Mouse (Mus musculus) MEL (cell line): ENCODE measurements around the gene Alox8. TPM values are rescaled to one million over a fixed set of nuclear protein-coding genes. Genes with fewer than 3 reads are reported as not detected.

Experiments used
- DNase-seq: peaks from one replicate; pipeline ENCODE4 v3.0.0; 2011; ENCODE audit warnings: low read depth, low spot score
- H3K27ac ChIP-seq: 2 replicates; pipeline ENCODE4 v1.5.1; 2012; ENCODE audit warnings: low read depth, mild to moderate bottlenecking, control low read depth, low read length, moderate library complexity; ENCODE audit not compliant: control insufficient read depth
- H3K27me3 ChIP-seq, 2 experiments: fragments of 150-350 bp in 1 of 2; sonication (generic) in 1 of 2; 2 replicates each; pipeline ENCODE4 v1.6.1; 2012; ENCODE audit warnings: low read length in 2 of 2, mild to moderate bottlenecking in 2 of 2, improper control_type of control experiment in 1 of 2, moderate library complexity in 1 of 2; ENCODE audit not compliant: insufficient read depth in 2 of 2, control insufficient read depth in 1 of 2
- H3K36me3 ChIP-seq, 2 experiments: 2 replicates each; pipeline ENCODE4 v1.6.1; 2012 to 2014; ENCODE audit warnings: low read length in 2 of 2, improper control_type of control experiment in 1 of 2, inconsistent platforms in 1 of 2, mild to moderate bottlenecking in 1 of 2; ENCODE audit not compliant: insufficient read depth in 2 of 2, control insufficient read depth in 1 of 2
- H3K4me1 ChIP-seq, 2 experiments: fragments of 150-350 bp in 1 of 2; sonication (generic) in 1 of 2; 2 replicates each; pipeline ENCODE4 v1.6.1; 2012; ENCODE audit warnings: low read length in 2 of 2, improper control_type of control experiment in 1 of 2, mild to moderate bottlenecking in 1 of 2; ENCODE audit not compliant: insufficient read depth in 2 of 2, control insufficient read depth in 1 of 2
- H3K4me3 ChIP-seq, 2 experiments: fragments of 150-350 bp in 1 of 2; sonication (generic) in 1 of 2; 2 replicates each; pipeline ENCODE4 v1.5.1; 2012; ENCODE audit warnings: low read depth in 2 of 2, low read length in 2 of 2, mild to moderate bottlenecking in 2 of 2, moderate library complexity in 2 of 2, control low read depth in 1 of 2, improper control_type of control experiment in 1 of 2; ENCODE audit not compliant: control insufficient read depth in 1 of 2, insufficient read depth in 1 of 2
- H3K79me2 ChIP-seq: 2 replicates; pipeline ENCODE4 v1.6.1; 2012; ENCODE audit warnings: mild to moderate bottlenecking, low read length, moderate library complexity; ENCODE audit not compliant: control insufficient read depth, poor library complexity, insufficient read depth
- H3K9ac ChIP-seq: 2 replicates; pipeline ENCODE4 v1.6.1; 2012; ENCODE audit warnings: low read depth, mild to moderate bottlenecking, control low read depth, low read length, moderate library complexity; ENCODE audit not compliant: control insufficient read depth, poor library complexity, severe bottlenecking
- H3K9me3 ChIP-seq: fragments of 150-350 bp; sonication (generic); replicated peaks from 2 replicates; pipeline ENCODE4 v1.6.1; 2012; ENCODE audit warnings: mild to moderate bottlenecking, low read length, improper control_type of control experiment, moderate library complexity; ENCODE audit not compliant: insufficient read depth
- CHD2 ChIP-seq: IDR thresholded peaks from 2 replicates; pipeline ENCODE4 v1.6.1; 2011; ENCODE audit warnings: low read length, improper control_type of control experiment
- CTCF ChIP-seq, 3 experiments: IDR thresholded peaks in 2 of 3; conservative IDR thresholded peaks in 1 of 3; 2 replicates each; pipeline ENCODE4 v1.5.1; 2011 to 2012; ENCODE audit warnings: low read length in 3 of 3, low read depth in 2 of 3, mild to moderate bottlenecking in 2 of 3, improper control_type of control experiment in 1 of 3, inconsistent platforms in 1 of 3, mixed read lengths in 1 of 3, moderate library complexity in 1 of 3; ENCODE audit not compliant: control insufficient read depth in 1 of 3, insufficient read depth in 1 of 3, poor library complexity in 1 of 3, severe bottlenecking in 1 of 3
- E2F4 ChIP-seq: IDR thresholded peaks from 2 replicates; pipeline ENCODE4 v1.6.1; 2011; ENCODE audit warnings: low read depth, low read length, improper control_type of control experiment, borderline replicate concordance
- ELF1 ChIP-seq: IDR thresholded peaks from 2 replicates; pipeline ENCODE4 v1.6.1; 2014; ENCODE audit warnings: low read depth, mild to moderate bottlenecking, inconsistent platforms, low read length, improper control_type of control experiment, moderate library complexity
- ETS1 ChIP-seq: IDR thresholded peaks from 2 replicates; pipeline ENCODE4 v1.6.1; 2012; ENCODE audit warnings: low read depth, mild to moderate bottlenecking, inconsistent platforms, low read length, improper control_type of control experiment, moderate library complexity
- GABPA ChIP-seq: IDR thresholded peaks from 2 replicates; pipeline ENCODE4 v1.6.1; 2012; ENCODE audit warnings: low read depth, mild to moderate bottlenecking, inconsistent platforms, low read length, improper control_type of control experiment, moderate library complexity
- JUND ChIP-seq: IDR thresholded peaks from 2 replicates; pipeline ENCODE4 v1.6.1; 2011; ENCODE audit warnings: low read depth, mild to moderate bottlenecking, improper control_type of control experiment, low read length
- MAFK ChIP-seq: IDR thresholded peaks from 2 replicates; pipeline ENCODE4 v1.6.1; 2011; ENCODE audit warnings: low read depth, mild to moderate bottlenecking, low read length, improper control_type of control experiment, borderline replicate concordance
- MAX ChIP-seq: IDR thresholded peaks from 2 replicates; pipeline ENCODE4 v1.6.1; 2011; ENCODE audit warnings: low read length, improper control_type of control experiment
- MXI1 ChIP-seq: IDR thresholded peaks from 2 replicates; pipeline ENCODE4 v1.6.1; 2011; ENCODE audit warnings: mild to moderate bottlenecking, low read depth, low read length, improper control_type of control experiment
- NRF1 ChIP-seq: IDR thresholded peaks from 2 replicates; pipeline ENCODE4 v1.6.1; 2014; ENCODE audit warnings: low read depth, mild to moderate bottlenecking, inconsistent platforms, low read length, improper control_type of control experiment, moderate library complexity; ENCODE audit not compliant: poor library complexity, insufficient read depth, severe bottlenecking
- POLR2A ChIP-seq, 2 experiments: IDR thresholded peaks; 2 replicates each; pipeline ENCODE4 v1.6.1; 2011 to 2012; ENCODE audit warnings: low read length in 2 of 2, mild to moderate bottlenecking in 2 of 2, control low read depth in 1 of 2, improper control_type of control experiment in 1 of 2, low read depth in 1 of 2, moderate library complexity in 1 of 2; ENCODE audit not compliant: control insufficient read depth in 1 of 2, insufficient read depth in 1 of 2, poor library complexity in 1 of 2
- POLR2AphosphoS2 ChIP-seq: IDR thresholded peaks from 2 replicates; pipeline ENCODE4 v1.6.1; 2011; ENCODE audit warnings: low read length, improper control_type of control experiment
- RAD21 ChIP-seq: IDR thresholded peaks from 2 replicates; pipeline ENCODE4 v1.6.1; 2011; ENCODE audit warnings: mild to moderate bottlenecking, low read depth, low read length, improper control_type of control experiment
- SIN3A ChIP-seq: IDR thresholded peaks from 2 replicates; pipeline ENCODE4 v1.6.1; 2012; ENCODE audit warnings: low read length, improper control_type of control experiment, inconsistent platforms
- SMC3 ChIP-seq: IDR thresholded peaks from 2 replicates; pipeline ENCODE4 v1.6.1; 2011; ENCODE audit warnings: low read depth, low read length, improper control_type of control experiment
- USF1 ChIP-seq: IDR thresholded peaks from 2 replicates; pipeline ENCODE4 v1.6.1; 2014; ENCODE audit warnings: low read depth, mild to moderate bottlenecking, inconsistent platforms, low read length, improper control_type of control experiment, moderate library complexity
- USF2 ChIP-seq, 2 experiments: IDR thresholded peaks; 2 replicates each; pipeline ENCODE4 v1.6.1; 2011 to 2012; ENCODE audit warnings: improper control_type of control experiment in 2 of 2, low read length in 2 of 2, borderline replicate concordance in 1 of 2, inconsistent platforms in 1 of 2, low read depth in 1 of 2, mild to moderate bottlenecking in 1 of 2; ENCODE audit not compliant: insufficient read depth in 1 of 2
- ZC3H11A ChIP-seq: IDR thresholded peaks from 2 replicates; pipeline ENCODE4 v1.6.1; 2012; ENCODE audit warnings: low read depth, mild to moderate bottlenecking, inconsistent platforms, low read length, improper control_type of control experiment
- polyA plus RNA-seq, 2 experiments: library from polyadenylated mRNA; stranded (reverse) in 1 of 2; unstranded in 1 of 2; fragments of >175 nt in 1 of 2; fragments of >200 nt in 1 of 2; gene quantifications; 2 replicates each; pipeline versions ENCODE4 v1.2.1 to v1.2.4; 2012; ENCODE audit warnings: low replicate concordance in 2 of 2, low read depth in 1 of 2; ENCODE audit not compliant: insufficient read length in 2 of 2, insufficient read depth in 1 of 2, missing spikeins in 1 of 2
- total RNA-seq: library from RNA; depleted of rRNA; stranded (reverse); fragments of 300-350 nt; gene quantifications from 2 replicates; pipeline ENCODE4 v1.2.3, GENCODE M21; 2012

Gene Alox8
- total and polyA plus RNA-seq, 3 experiments, result 0.07 to 0.31 TPM; not detected in 1

GRCm38 (mm10) chr11:69172606-69173005 lies 25.0 kb downstream of the Alox8 start:
- H3K4me1 ChIP-seq, result 0 out of 4 replicates have a peak, but pooled peaks cover 0 to 2% of the 10 kb centered on the region in 2 experiments
- peaks cover 27 to 30% of the 10 kb centered on the region in 2 experiments for H3K27me3 ChIP-seq
- no peak overlapping the region for H3K4me3 ChIP-seq
- no peaks in the 10 kb centered on the region for H3K9me3 ChIP-seq
- no peaks in the 10 kb centered on the region for H3K79me2 ChIP-seq
- no peak for DNase-seq
- no peak overlapping the region for H3K9ac ChIP-seq
- no peak overlapping the region for H3K27ac ChIP-seq
- no peak for TF ChIP-seq E2F4
- TF ChIP-seq CHD2, result no peak
- TF ChIP-seq POLR2AphosphoS2, result no peak
- TF ChIP-seq GABPA, result no peak
- no peak for TF ChIP-seq NRF1
- TF ChIP-seq MAX, result no peak
- TF ChIP-seq SIN3A, result no peak
- TF ChIP-seq USF2 (IDR thresholded peaks at IDR 0.05; ENCODE audit: borderline replicate concordance in 1 of 2, insufficient read depth in 1 of 2, low read depth in 1 of 2, low read length in 2 of 2), result no peak
- TF ChIP-seq MAFK, result no peak
- no peak for TF ChIP-seq ETS1
- TF ChIP-seq POLR2A (IDR thresholded peaks at IDR 0.05; ENCODE audit: control insufficient read depth in 1 of 2, insufficient read depth in 1 of 2, low read depth in 1 of 2, low read length in 2 of 2, poor library complexity in 1 of 2), result no peak
- H3K36me3 ChIP-seq, result no peaks in the 10 kb centered on the region

GRCm38 (mm10) chr11:69171626-69172025 lies 26.0 kb downstream of the Alox8 start:
- H3K27me3 ChIP-seq, result peaks cover 19 to 26% of the 10 kb centered on the region in 2 experiments
- H3K4me1 ChIP-seq, result 0 out of 4 replicates have a peak, but pooled peaks cover 0 to 2% of the 10 kb centered on the region in 2 experiments
- H3K9ac ChIP-seq, result no peak overlapping the region
- peak overlapping the region in 1 of 2 experiments; percentile 33; a peak in 1 of 4 replicates for H3K4me3 ChIP-seq
- no peak for TF ChIP-seq USF1
- no peak for TF ChIP-seq CHD2
- TF ChIP-seq ETS1, result no peak
- no peak for TF ChIP-seq ELF1
- no peak for TF ChIP-seq MXI1
- peak; percentile 85 to 93 (median 88) for TF ChIP-seq CTCF (IDR thresholded peaks at IDR 0.05 in 2 of 3, conservative IDR thresholded peaks at IDR 0.05 in 1 of 3; ENCODE audit: control insufficient read depth in 1 of 3, insufficient read depth in 1 of 3, low read depth in 2 of 3, low read length in 3 of 3, poor library complexity in 1 of 3, severe bottlenecking in 1 of 3)
- TF ChIP-seq JUND, result no peak
- peak; percentile 74 for TF ChIP-seq SMC3
- TF ChIP-seq ZC3H11A, result peak; percentile 27; the same call in 1 of the 2 replicates
- peak; percentile 44 for TF ChIP-seq RAD21
- no peaks in the 10 kb centered on the region for H3K79me2 ChIP-seq
- H3K27ac ChIP-seq, result no peak overlapping the region
- H3K9me3 ChIP-seq, result no peaks in the 10 kb centered on the region
- H3K36me3 ChIP-seq, result no peaks in the 10 kb centered on the region
- DNase-seq, result peak; percentile 72
